Mouse (Mus musculus) liver, postnatal 0 days (tissue): ENCODE results near the gene Gm20388.

Experiments
- CTCF ChIP-seq: sonication (generic); IDR thresholded peaks from 2 replicates; pipeline ENCODE4 v1.5.1; 2016; ENCODE audit warnings: antibody characterized with exemption, low read depth
- EP300 ChIP-seq: IDR thresholded peaks from 2 replicates; pipeline ENCODE4 v1.6.1; 2016; ENCODE audit warnings: antibody characterized with exemption, low read depth, mild to moderate bottlenecking

DNA sequence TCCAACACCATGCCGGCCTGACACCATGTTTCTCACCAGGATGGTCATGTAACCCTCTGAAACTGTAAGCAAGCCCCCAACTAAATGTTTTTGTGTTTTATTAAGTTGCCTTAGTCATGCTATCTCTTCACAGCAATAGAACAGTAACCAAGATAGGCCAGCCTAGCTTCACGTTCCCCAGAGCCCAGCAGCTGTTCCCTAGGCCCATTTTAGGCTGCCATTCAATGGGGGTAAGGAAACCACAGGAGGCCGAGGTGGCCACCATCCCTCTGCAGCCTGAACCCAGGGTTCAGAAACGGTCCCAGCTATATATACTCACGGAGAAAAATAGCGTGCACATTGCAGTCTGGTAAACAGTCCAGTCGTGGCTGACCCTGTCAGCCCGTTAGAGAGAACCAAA lies 2633.5 kb downstream of the Gm20388 start:
- TF ChIP-seq CTCF (no peak), EP300 (no peak)
